Mouse (Mus musculus): Measurements from ENCODE around the gene Gpr89.

- TF ChIP-seq CTCF (IDR thresholded peaks at IDR 0.05; ENCODE audit: borderline replicate concordance, control insufficient read depth, extremely low read depth, insufficient read depth, low read length, poor library complexity) (no peak), POLR2A (IDR thresholded peaks at IDR 0.05; ENCODE audit: control insufficient read depth, extremely low read depth, insufficient read depth, low read length, poor library complexity) (no peak)
Observed at GRCm38 (mm10) chr3:96847661-96848060, 57.5 kb downstream of the Gpr89 start.

Data from thymus, adult 2 months (tissue).